Mouse (Mus musculus) T-cell, adult 66 days (primary cell): Measurements from ENCODE around the gene Ap2a1. TPM values are rescaled to one million over a fixed set of nuclear protein-coding genes. Genes with fewer than 3 reads are reported as not detected.

Experiments
- total RNA-seq, 2 experiments: library from RNA; stranded (reverse); gene quantifications; 3 replicates in 1 of 2; 4 replicates in 1 of 2; pipeline ENCODE4 v1.2.4; 2023

The Ap2a1 gene
- 10 to 100 TPM; 80.0 to 86.8 TPM for total RNA-seq

DNA sequence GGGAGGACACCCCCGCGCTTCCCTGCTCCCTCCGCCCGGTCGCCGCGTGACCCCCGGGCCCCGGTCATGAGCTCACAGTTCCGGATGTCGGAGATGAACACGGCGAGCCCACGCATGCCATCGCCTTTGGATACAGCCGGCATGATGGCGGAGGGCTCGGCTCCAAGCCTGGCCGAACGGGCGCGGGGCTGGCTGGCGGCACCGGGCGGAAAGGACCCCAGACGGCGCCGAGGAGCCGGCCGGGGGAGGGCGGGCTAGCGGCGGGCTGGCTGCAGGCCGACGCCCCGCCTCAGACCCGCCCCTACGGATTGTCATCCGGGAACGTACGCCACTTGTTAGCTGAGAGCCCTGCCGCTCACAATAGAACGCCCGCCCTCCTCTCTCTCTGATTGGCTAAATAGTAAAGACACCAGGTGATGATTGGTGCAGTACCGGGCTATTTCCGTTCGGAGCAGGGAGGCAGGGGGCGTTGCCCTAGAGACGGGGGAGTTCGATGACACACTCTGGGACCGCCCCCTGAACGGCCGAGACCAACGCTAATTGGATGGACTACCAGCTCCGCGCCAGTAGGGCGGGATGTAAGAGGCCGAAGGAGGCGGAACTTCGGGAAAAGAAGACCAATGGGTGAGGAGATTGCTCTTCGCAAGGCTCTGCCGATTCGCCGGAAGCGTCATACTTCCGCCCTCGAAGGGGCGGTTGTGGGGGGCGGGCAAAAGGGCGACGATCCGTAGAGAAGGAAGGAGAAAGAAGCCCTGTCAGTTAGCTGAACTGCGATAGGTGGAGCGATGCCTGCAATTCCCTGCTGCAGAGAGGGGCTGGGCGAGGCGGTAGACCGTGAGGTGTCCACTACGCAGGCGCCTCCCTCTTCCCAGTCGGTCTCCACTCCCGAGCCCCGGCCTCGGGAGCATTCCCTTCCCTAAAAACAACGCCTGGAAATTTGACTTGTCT lies at the start of gene Ap2a1:
Ap2a1 (minus strand) TSS at position 293 of the 948 bp plus-strand sequence.

DNA sequence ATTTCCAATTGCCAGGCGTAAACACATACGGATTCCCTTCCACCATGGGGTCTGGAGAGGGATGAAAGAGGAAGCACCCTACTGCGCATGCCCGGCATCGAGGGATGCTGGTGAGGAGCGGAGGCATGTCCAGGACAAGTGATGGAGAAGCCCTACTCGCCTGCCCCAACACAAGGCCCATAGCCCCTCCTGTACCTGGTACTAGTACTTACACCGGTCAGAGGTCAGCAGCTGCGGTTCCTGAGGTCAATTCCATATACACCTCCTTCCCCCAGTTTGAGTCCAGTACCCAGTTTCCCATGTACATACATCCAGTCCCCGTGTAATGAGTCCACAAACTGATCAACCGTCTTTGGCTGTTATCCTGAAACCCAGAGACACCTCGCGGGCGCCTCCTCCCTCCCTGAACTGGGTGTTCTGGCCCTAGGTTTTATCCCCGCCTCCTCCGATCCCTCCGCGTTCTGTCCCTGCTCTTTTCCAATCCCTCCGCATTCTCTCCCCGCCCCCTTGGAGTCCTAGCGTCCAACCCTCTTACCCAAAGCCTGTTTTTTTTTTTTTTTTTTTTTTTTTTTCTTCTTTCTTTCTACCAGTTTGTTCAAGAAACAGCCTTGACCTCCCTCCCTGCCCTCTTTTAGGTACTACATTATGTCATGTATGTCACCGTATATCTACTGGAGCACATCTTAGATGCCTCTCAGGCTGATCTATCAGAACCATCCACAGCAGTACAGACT lies 45.3 kb upstream of the Ap2a1 start, which contains the start of gene Cpt1c:
Cpt1c (minus strand) TSS at position 469 of the 734 bp plus-strand sequence.

DNA sequence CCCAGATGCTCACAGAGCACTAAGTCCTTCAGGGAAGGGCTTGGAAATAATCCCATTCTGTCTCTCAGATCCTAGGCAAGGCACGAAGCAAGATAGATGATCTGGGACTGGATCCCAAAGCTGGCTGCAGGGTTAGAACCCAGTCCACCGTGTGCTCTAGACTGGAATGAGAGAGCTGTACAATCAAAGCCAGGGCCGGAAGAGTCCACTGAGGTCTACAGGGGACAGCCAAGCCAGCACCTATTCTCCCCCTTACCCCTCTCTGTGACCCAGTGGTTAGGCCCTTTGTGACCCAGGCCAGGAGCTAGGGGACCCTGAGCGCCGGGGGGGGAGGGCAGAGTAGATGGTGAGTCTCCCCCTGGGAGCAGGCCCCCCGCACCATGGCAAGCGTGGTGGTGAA lies 13.6 kb upstream of the Ap2a1 start, which contains the start of gene Tsks:
Tsks (plus strand) TSS at position 301 of the 400 bp plus-strand sequence.

DNA sequence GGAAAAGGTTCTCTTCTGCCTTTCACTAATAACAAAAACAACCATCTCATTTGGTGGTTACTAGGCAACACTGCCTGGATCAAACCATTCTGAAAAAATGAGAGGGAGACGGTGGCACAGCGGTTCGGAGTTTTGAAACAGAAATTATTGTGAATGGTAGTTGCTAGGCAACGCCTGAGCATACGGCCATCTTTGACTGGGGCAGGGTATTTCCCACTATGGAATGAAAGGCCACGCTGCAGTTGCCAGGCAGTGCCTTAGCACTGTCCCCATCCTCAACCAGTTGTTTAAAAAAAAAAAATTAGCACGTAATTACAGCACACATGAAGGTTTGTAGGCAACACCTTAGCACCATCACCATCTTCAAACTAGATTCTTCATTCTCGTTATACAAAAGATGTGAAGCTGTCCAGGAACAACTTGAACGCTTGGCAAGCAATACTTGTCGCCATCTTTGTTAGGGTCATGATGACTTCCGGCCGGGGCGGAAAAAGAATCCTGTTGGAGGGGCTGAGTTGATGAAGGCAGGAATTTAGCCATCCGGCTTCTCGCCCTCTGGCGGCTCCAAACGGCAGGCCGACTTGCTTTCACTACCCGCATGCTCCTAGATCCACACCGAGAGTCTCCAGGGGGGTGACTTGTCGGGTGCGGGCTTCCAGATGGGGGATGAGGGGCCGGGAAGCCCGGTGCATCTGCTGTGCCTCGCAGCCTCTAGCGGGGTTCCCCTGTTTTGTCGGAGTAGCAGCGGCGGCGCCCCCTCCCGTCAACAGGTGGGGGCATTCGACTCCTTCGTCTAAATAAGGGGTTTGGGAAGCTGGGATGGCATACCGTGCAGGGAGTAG lies 33.5 kb downstream of the Ap2a1 start, which contains the start of gene Fuz:
Fuz (plus strand) TSS at position 487 of the 842 bp plus-strand sequence.

DNA sequence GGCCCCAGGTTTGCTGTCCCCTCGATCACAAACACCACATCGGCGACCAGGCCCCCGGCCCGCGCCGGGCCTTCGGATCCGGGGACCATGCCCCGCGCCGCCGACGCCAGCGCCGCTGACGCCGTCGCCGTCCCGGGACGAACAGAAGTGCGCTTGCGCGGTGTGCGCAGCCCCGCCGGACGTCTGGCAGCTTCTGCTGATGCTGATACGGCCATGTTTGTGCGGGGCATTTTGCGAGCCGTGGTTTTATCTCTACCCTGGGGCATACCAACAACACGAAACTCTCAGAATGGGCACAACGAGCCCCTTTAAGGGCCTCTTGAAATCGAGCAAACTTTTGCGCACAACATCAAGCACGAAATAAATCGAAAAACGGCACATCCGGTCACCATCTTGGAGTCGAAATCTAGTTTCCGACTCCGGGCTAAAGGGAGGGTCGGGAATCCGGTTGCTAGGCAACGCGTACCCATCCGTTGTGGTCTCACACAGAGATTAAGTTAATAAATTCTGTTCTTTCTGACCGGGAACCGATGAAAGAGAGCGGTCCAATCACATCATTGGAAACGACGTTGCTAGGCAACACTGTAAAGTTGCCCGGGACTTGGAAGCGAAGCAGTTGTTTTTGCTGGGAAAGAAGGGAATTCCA lies 36.9 kb downstream of the Ap2a1 start, which contains the start of gene Med25:
Med25 (minus strand) TSS at position 437 of the 646 bp plus-strand sequence.

DNA sequence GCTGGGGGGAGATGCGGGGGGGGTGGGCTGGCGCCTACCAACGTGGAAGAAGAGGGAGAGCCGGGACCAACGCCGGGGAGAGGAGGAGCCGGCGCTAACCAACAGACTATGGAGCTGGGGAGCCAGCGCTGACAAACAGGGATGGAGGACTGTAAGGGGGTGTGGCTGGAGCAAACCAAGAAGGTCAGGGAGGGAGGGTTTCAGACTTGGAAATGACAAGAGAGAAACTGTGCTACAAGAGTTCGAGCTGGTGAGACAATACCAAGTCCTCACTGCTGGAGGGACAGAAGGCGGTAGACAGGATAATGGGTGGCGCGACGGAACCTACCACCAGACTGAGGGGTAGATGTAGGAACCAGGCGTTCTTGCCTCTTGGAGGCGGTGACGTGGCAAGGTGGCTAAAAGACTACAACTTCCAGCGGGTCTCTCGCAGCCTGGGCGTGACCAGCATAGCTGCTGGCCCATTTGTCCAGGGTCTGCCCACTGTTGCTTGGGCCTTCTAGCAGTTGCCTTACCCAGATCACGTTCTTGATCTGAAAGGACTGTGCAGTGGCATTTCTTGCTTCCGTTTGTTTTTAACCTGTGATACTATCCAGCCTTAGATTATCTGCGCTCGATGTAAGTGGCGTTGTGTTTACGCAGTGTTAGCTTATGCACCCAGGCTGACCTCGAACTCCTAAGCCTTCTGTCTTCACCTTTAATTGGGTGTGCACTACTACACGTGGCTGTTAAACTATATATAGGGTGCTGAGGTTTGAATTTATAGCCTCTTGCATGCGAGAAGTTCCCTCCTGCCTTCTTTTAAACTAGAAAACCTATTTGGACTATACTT lies 59.4 kb downstream of the Ap2a1 start, which contains the start of gene Ptov1:
Ptov1 (minus strand) TSS at position 92 of the 832 bp plus-strand sequence.

DNA sequence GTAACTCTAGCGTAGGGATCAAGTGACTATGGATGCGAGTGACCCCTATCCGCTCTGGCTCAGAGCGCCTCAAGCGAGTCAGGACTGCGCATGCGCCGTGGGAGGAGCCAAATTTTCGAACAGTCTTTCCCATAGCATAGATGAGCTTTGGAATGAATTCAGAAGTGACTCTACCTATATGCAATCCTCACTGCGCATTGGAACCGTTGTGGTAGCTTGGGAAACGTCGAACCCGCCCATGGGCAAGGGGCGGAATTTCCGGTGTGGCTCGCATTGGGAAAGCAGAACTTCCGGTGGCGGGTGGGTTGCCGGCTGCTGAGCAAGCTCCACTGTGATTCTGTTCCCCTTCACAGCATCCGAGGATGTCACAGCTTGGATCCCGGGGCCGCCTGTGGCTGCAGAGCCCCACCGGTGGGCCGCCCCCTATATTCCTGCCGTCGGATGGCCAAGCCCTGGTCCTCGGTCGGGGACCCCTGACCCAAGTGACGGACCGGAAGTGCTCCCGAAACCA lies 72.2 kb downstream of the Ap2a1 start, which contains the start of gene Pnkp:
Pnkp (plus strand) TSS at position 98 of the 511 bp plus-strand sequence.

Other genes with a start within 250 kb of the Ap2a1 start
- not detected for gene Izumo2, start 220.8 kb downstream of the Ap2a1 start, total RNA-seq
- 10 to 100 TPM; 99.4 to 99.8 TPM for gene Vrk3, start 181.1 kb downstream of the Ap2a1 start, total RNA-seq
- gene Zfp473, start 178.4 kb downstream of the Ap2a1 start, total RNA-seq = under 1 TPM; 0.93 to 0.98 TPM
- 10 to 100 TPM; 42.6 to 50.5 TPM for gene Nup62, start 113.4 kb downstream of the Ap2a1 start, total RNA-seq
- gene Il4i1, start 113.1 kb downstream of the Ap2a1 start, total RNA-seq = 1 to 10 TPM; 1.4 to 1.9 TPM
- 1 to 10 TPM; 4.9 to 5.0 TPM for gene Atf5, start 112.8 kb downstream of the Ap2a1 start, total RNA-seq
- gene Akt1s1, start 80.5 kb downstream of the Ap2a1 start, total RNA-seq = 10 to 100 TPM; 37.4 to 39.4 TPM
- 100 to 1,000 TPM in 1 of 2 experiments, 10 to 100 TPM in 1; 89.9 to 108 TPM for gene Tbc1d17, start 80.4 kb downstream of the Ap2a1 start, total RNA-seq
- gene Pnkp, start 72.4 kb downstream of the Ap2a1 start, total RNA-seq = 10 to 100 TPM; 54.4 to 59.2 TPM
- gene Ptov1, start 59.7 kb downstream of the Ap2a1 start, total RNA-seq = 10 to 100 TPM; 24.2 to 25.2 TPM
- 10 to 100 TPM; 67.2 to 73.6 TPM for gene Med25, start 36.8 kb downstream of the Ap2a1 start, total RNA-seq
- gene Fuz, start 33.4 kb downstream of the Ap2a1 start, total RNA-seq = 10 to 100 TPM; 23.6 to 24.2 TPM
- gene Tsks, start 13.7 kb upstream of the Ap2a1 start, total RNA-seq = not detected
- gene Cpt1c, start 45.4 kb upstream of the Ap2a1 start, total RNA-seq = under 1 TPM; 0.61 to 0.80 TPM
- 100 to 1,000 TPM; 143 to 165 TPM for gene Prmt1, start 57.1 kb upstream of the Ap2a1 start, total RNA-seq
- gene Irf3, start 68.2 kb upstream of the Ap2a1 start, total RNA-seq = 100 to 1,000 TPM; 138 to 172 TPM
- gene Bcl2l12, start 69.2 kb upstream of the Ap2a1 start, total RNA-seq = 10 to 100 TPM; 18.5 to 30.8 TPM
- 10 to 100 TPM; 81.3 to 91.5 TPM for gene Scaf1, start 86.9 kb upstream of the Ap2a1 start, total RNA-seq
- 10 to 100 TPM; 10.5 to 10.9 TPM for gene Rras, start 88.5 kb upstream of the Ap2a1 start, total RNA-seq
- 10 to 100 TPM; 76.8 to 78.7 TPM for gene Prr12, start 123.4 kb upstream of the Ap2a1 start, total RNA-seq
- 10 to 100 TPM; 65.9 to 68.4 TPM for gene Nosip, start 132.9 kb upstream of the Ap2a1 start, total RNA-seq
- 1 to 10 TPM; 1.4 to 1.5 TPM for gene Prrg2, start 133.2 kb upstream of the Ap2a1 start, total RNA-seq
- gene Rcn3, start 162.7 kb upstream of the Ap2a1 start, total RNA-seq = 10 to 100 TPM; 16.3 to 23.6 TPM
- gene Fcgrt, start 174.4 kb upstream of the Ap2a1 start, total RNA-seq = 10 to 100 TPM; 28.0 to 35.1 TPM
- 1,000 to 10,000 TPM; 3,284 to 3,343 TPM for gene Rps11, start 194.9 kb upstream of the Ap2a1 start, total RNA-seq
- 1,000 to 10,000 TPM; 5,708 to 6,154 TPM for gene Rpl13a, start 199.3 kb upstream of the Ap2a1 start, total RNA-seq
- gene Gm45713, start 206.7 kb upstream of the Ap2a1 start, total RNA-seq = not detected
- gene Flt3l, start 206.9 kb upstream of the Ap2a1 start, total RNA-seq = 100 to 1,000 TPM; 236 to 250 TPM
- gene Pih1d1, start 224.8 kb upstream of the Ap2a1 start, total RNA-seq = 10 to 100 TPM; 30.3 to 44.8 TPM
- 10 to 100 TPM; 55.0 to 58.1 TPM for gene Aldh16a1, start 225.1 kb upstream of the Ap2a1 start, total RNA-seq
- under 1 TPM in 1 of 2 experiments, not detected in 1; 0.30 TPM for gene Slc17a7, start 234.5 kb upstream of the Ap2a1 start, total RNA-seq